Mouse (Mus musculus): ENCODE measurements around the gene LTO1. TPM values are rescaled to one million over a fixed set of nuclear protein-coding genes. Genes with fewer than 3 reads are reported as not detected.

LTO1 gene
- 20.5 and 22.4 TPM in 2 replicates for polyA plus RNA-seq (2021; fragmentation: Nextera tagmentation)
- long read RNA-seq, experiment 1, full-length matches to known transcripts, result 72 of 79 reads
- long read RNA-seq, experiment 1, partial matches to known transcripts, result 4 of 79 reads
- long read RNA-seq, experiment 1, other reads (novel, unspliced or antisense), result 3 of 79 reads
- long read RNA-seq, experiment 2, full-length matches to known transcripts, result 16 of 21 reads
- long read RNA-seq, experiment 2, partial matches to known transcripts, result 0 of 21 reads
- long read RNA-seq, experiment 2, other reads (novel, unspliced or antisense), result 5 of 21 reads

GRCm38 (mm10) chr7:144914948-144915750, at the start of gene LTO1:
TSS of gene LTO1 (plus strand) at chr7:144915100.

GRCm38 (mm10) chr7:144896294-144897218, 18.3 kb upstream of the LTO1 start, which contains the start of gene Fgf15:
TSS of gene Fgf15 (plus strand) at chr7:144896531.

GRCm38 (mm10) chr7:144939344-144940002, 24.6 kb downstream of the LTO1 start, which contains the start of gene Ccnd1:
TSS of gene Ccnd1 (minus strand) at chr7:144939925.

Other genes with a start within 250 kb of the LTO1 start
- 0.45 and 1.7 TPM in 2 replicates for gene Ano1, start 163.1 kb upstream of the LTO1 start, polyA plus RNA-seq (2021; fragmentation: Nextera tagmentation)
- 1.4 and 2.4 TPM in 2 replicates for gene Fgf3, start 77.0 kb upstream of the LTO1 start, polyA plus RNA-seq (2021; fragmentation: Nextera tagmentation)
- gene Fgf4, start 67.7 kb upstream of the LTO1 start, polyA plus RNA-seq (2021; fragmentation: Nextera tagmentation), result not detected in 2 replicates
- gene Fgf15, start 18.6 kb upstream of the LTO1 start, polyA plus RNA-seq (2021; fragmentation: Nextera tagmentation), result not detected in 2 replicates
- gene Ccnd1, start 24.8 kb downstream of the LTO1 start, polyA plus RNA-seq (2021; fragmentation: Nextera tagmentation), result 13.7 and 19.5 TPM in 2 replicates

All from left cerebral cortex, adult 6 months (tissue).